Mouse (Mus musculus): ENCODE measurements around the gene Ireb2. TPM values are rescaled to one million over a fixed set of nuclear protein-coding genes. Genes with fewer than 3 reads are reported as not detected.
A peak's percentile ranks its signal among the peaks of the same experiment; 100 is the strongest.
"Not testable (repeated sequence)": the region's sequence is repeated elsewhere in the genome, so short reads cannot be mapped to it uniquely, and the experiment has no call there.

The Ireb2 gene
- total RNA-seq, 4 experiments from 2014 or later = 44.2 to 48.8 (median 47.7) TPM

DNA sequence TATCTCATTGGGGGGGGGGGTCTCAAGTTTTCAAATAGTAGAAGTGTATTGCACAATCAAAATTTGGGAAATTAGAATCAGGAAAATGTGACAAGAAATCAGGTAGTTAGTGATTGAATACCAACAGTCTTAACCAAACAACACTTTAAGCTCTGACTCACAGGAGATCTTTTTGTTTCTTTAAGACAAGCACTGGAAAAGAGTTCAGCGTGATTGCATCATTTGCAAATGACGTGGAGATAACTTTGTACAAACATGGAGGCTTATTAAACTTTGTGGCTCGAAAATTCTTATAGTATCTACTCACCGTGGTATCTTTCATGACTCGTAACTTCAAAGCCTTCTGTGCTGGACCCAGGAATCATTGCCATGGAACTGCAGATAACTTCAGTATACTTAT is 45.9 kb downstream of the Ireb2 start:
- no peak for DNase-seq

- DNase-seq = no peak
Measured at GRCm38 (mm10) chr9:54915576-54915975, 52.0 kb downstream of the Ireb2 start.

GRCm38 (mm10) chr9:54916401-54916800 is 52.8 kb downstream of the Ireb2 start:
- no peak for DNase-seq

DNA sequence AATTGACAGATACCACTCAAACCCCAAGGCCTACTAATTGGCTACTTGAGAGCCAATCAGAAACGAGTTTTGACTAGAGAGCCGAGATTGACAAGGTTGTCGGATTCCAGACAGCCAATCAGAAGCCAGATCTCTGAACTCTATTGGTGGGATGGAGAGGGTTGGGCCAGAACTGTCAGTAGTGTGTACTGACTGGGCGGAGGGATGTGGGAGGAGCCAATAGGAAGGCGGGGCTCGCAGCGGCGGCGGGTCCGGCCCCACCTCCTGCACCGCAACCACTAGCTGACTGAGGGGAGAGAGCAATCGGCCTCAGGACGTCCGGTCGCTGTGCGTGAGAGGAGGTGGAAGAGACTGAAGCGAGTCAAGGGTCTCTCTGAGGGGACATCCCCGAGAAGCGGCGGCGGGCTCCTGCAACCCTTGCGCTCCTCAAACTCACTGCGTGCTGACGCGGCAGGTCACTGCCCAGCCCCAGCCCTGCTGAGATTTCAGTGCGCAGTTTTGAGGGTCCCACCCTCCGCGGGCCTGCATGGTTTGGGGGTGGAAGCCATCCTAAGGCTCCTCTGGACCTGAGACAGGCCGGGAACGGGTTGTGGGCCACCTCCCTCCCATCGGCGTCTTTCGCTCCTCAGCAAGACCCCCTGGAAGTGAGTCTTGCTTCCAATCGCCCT is 53.6 kb downstream of the Ireb2 start, which contains the start of gene Hykk:
Gene Hykk, plus strand, starts transcription at position 274 of the 668 bp plus-strand sequence.
- DNase-seq = peak; percentile 84

GRCm38 (mm10) chr9:54918191-54918590 is 54.6 kb downstream of the Ireb2 start:
- DNase-seq = no peak

DNA sequence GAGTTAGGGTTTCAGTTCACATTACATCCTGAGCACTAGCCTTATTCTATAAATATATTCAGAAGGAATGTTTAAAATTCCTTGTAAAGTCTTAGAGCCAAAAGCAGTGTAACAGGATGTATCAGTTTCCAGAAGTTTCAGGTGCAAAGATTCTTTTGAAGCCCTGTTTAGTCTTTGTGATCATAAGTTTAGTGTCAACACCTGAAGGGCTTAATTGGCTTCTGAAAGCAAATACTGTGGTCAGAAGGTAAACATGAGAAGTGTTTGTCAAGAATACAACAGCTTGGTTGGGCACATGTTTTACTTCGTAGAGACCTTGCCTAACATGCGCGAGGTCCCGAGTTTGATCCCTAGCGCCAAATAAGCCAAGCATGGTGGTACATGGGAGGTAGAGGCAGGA is 55.2 kb downstream of the Ireb2 start:
- no peak for DNase-seq

- DNase-seq = no peak
Measured at GRCm38 (mm10) chr9:54919946-54920345, 56.4 kb downstream of the Ireb2 start.

GRCm38 (mm10) chr9:54930741-54931140 is 67.2 kb downstream of the Ireb2 start:
- no peak for DNase-seq

DNA sequence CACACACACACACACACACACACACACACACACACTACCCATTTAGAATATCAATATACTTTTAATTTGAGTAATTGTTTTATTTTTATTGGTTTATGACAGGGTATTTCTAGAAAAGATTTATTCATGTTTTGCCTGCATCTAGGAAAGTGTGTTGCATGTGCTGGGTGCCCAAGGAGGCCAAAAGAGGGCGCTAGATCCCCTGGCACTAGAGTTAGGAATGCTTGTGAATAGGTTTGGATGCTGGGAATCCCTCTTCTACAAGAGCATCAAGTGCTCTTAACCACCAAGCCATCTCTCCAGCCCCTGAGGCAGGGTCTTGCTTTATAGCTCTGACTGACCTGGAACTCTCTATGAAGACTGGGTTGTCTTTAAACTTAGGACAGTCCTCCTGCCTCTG is 68.2 kb downstream of the Ireb2 start:
- DNase-seq = no peak

DNA sequence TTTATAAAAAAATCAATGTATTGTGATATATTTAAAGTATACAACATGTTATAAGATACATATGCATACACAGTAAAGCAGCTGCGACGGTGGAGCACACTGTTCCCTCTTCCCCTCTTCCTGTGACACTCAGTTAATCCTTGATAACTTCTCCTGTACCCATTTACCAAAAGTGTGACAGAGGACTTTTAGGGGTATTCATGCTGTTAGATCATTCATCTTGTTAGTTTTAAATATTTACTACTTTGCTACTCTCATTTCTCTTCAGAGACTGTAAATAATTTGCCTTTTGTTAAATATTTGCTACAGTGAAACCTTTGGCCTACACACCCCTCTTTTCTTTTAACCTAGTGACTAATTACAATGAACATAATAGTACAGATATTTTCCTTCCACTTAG is 68.8 kb downstream of the Ireb2 start:
- DNase-seq = no peak

DNA sequence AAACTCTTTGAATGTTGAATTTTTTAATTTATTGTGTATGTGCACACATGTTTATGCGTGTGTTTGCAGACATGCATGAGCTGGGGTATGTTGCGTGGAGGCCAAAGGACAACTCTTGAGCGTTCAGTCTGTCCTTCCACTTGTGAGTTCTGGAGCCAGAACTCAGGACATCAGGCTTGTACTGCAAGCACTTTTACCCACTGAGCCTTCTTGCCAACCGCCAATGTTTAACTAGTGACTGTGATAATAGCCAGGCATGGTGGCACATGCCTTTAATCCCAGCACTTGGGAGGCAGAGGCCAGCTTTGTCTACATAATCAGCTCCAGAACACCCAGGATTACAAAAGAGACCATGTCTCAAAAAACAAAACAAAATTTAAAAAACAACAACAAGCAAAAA is 78.5 kb downstream of the Ireb2 start:
- no peak for DNase-seq

DNA sequence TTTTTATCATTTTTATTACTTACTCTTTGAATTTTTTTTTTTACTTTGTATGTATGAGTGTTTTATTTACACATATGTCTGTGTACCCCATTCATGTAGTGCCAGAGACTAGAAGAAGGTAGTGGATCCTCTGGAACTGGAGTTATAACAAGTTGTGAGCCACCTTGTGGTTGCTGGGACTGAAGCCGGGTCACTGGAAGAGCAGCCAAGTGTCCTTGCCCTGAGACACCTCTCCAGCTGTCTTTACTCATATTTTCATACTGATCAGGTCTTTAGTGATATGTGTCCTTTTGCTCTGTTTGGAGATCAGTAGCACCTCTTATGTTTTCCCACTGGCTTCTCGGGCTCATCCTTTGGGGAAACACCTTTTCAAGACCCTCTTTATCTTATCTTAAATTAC is 80.9 kb downstream of the Ireb2 start:
- DNase-seq = no peak

DNA sequence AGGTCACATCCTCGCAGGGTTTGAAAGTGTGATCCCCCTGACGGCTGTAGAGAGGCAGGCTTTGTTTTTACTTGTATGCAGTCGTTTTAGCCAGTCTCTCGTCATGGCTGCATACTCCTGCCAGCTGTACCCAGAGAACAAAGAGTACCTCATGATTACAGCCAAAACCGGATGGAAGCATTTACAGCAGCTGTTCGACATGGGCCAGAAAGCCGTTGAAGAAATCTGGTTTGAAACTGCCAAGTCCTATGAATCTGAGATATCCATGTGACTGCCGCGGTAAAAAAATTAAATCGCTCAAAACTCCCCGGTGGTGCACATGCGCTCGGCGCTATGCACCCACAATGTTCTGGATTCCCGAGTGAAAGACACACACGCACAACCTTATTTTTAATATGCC is 82.7 kb downstream of the Ireb2 start:
- DNase-seq = no peak

GRCm38 (mm10) chr9:54949465-54949864 is 85.9 kb downstream of the Ireb2 start:
- DNase-seq = no peak

GRCm38 (mm10) chr9:54950162-54950561 is 86.6 kb downstream of the Ireb2 start:
- not testable (repeated sequence) for DNase-seq

GRCm38 (mm10) chr9:54950575-54951321 is 87.2 kb downstream of the Ireb2 start, which contains the start of the genes Psma4 and AY074887:
Psma4 (plus strand) TSS chr9:54950790.
AY074887 (minus strand) TSS chr9:54950998.
- DNase-seq = peak; percentile 83

DNA sequence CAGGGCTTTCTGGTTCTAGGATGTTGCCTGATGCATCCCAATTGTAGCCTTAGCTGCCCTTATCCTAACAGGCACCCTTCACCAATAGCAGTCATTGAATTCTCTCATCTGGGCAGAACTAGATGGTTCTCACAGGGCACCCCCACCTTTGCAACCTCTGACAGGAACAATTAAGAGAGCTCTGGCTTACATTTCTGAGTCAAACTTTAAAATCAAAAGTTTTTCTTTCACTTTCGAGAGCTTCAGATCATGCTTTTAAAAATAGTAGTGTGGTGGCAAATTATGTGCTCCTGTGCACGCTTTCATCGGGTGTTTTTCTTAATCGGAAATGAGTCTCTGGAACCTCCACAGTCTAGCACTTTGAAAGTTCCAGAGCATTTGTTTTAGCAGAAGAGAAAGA is 97.5 kb downstream of the Ireb2 start:
- no peak for DNase-seq

Other genes starting within 250 kb of the Ireb2 start
- gene Acsbg1, start 201.9 kb upstream of the Ireb2 start, total RNA-seq (2022) = 100 to 1,000 TPM; 259 to 564 (median 438) TPM
- 10 to 100 TPM; 25.6 to 30.9 (median 28.1) TPM for gene Dnaja4, start 164.9 kb upstream of the Ireb2 start, total RNA-seq (2022)
- 10 to 100 TPM; 65.7 to 74.8 (median 70.1) TPM for gene Wdr61, start 129.3 kb upstream of the Ireb2 start, total RNA-seq (2022)
- 10 to 100 TPM; 11.0 to 25.5 (median 15.2) TPM for gene Crabp1, start 99.0 kb upstream of the Ireb2 start, total RNA-seq (2022)
- gene Hykk, start 53.5 kb downstream of the Ireb2 start, total RNA-seq (2022) = 1 to 10 TPM; 2.3 to 4.5 (median 3.0) TPM
- 100 to 1,000 TPM; 144 to 175 (median 159) TPM for gene Psma4, start 87.0 kb downstream of the Ireb2 start, total RNA-seq (2022)
- gene AY074887, start 87.2 kb downstream of the Ireb2 start, total RNA-seq (2022) = not detected
- gene Chrna5, start 117.1 kb downstream of the Ireb2 start, total RNA-seq (2022) = 1 to 10 TPM in 3 of 4 experiments, under 1 TPM in 1; 0.77 to 1.5 (median 1.2) TPM
- 10 to 100 TPM; 15.0 to 38.6 (median 22.9) TPM for gene Chrna3, start 162.8 kb downstream of the Ireb2 start, total RNA-seq (2022)
- 10 to 100 TPM; 11.0 to 22.1 (median 12.2) TPM for gene Chrnb4, start 185.0 kb downstream of the Ireb2 start, total RNA-seq (2022)